Mouse (Mus musculus): ENCODE results near the gene Serpina3m. TPM values are rescaled to one million over a fixed set of nuclear protein-coding genes. Genes with fewer than 3 reads are reported as not detected.

Gene Serpina3m
- polyA plus RNA-seq, 1 experiment, result not detected

DNA sequence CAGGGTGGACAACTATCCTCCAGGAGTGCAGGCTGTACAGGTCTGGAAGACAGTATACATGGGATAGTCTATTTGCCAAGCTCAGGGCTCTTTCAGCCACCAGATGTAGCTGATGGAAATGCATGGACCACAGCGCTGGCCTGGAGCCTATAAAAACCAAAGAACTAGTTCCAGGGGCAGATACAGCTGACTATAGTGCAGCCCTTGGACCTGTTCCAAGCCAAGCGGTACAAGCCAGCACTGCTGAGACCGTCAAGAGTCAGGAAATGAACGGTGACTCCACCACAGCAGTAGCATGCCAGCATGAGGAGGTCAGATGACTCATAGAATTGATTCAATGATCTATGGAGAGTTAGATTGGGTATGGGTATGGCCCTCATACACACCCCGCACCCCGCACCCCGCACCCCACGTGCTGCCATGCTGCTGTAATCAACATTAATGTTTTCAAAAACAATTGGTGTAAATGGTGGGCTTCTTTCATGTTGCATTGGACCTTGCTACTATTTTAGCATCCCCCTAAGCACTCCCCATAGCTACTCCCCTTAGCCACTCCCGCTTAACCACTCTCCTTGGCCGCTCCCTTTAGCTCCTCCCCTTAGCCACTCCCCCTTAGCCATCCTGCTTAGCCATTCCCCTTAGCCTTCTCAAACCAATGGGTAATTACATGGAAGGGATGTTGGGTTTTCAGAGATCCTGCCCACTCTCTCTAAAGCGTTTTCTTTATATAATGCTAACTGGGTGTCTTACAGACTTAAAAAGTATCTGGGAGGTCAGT is 84.5 kb downstream of the Serpina3m start:
- peaks cover 9% of the 10 kb centered on the region; the same call in 1 of the 2 replicates for H3K4me1 ChIP-seq (ENCODE audit: control insufficient read depth, insufficient read depth, low read length)
- no peak overlapping the region for H3K4me3 ChIP-seq (ENCODE audit: insufficient read depth, low read length)
- H3K27ac ChIP-seq (ENCODE audit: insufficient read depth, low read length), result peak overlapping the region; percentile 65
- TF ChIP-seq POLR2A (IDR thresholded peaks at IDR 0.05; ENCODE audit: low read depth, low read length) (no peak), CTCF (IDR thresholded peaks at IDR 0.05; ENCODE audit: borderline replicate concordance, insufficient read depth, low read length) (no peak)

DNA sequence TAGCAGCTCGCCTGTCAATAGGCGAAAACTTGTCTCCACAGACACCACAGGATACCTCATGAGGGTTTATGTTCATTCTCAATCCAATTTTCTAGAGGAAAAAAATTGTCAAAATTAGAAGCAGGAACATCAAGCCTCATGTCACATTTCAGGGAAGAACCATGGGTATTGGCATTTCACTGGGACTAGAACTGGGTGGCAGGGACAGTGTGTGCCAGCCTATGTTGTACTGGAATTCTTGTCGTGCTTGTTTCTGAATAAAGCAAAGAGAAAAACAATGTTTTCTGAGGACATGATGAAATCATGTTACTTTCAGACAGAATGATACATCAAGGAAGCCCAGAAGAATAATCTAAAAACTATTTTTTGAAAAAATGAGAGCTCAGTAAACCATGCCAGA is 87.3 kb downstream of the Serpina3m start:
- Histone ChIP-seq H3K4me3 (ENCODE audit: insufficient read depth, low read length) (no peak overlapping the region), H3K4me1 (ENCODE audit: control insufficient read depth, insufficient read depth, low read length) (peaks cover 6% of the 10 kb centered on the region; the same call in 1 of the 2 replicates), H3K27ac (ENCODE audit: insufficient read depth, low read length) (no peak overlapping the region; the same call in 1 of the 2 replicates)
- no peak for TF ChIP-seq CTCF (IDR thresholded peaks at IDR 0.05; ENCODE audit: borderline replicate concordance, insufficient read depth, low read length)
- no peak for TF ChIP-seq POLR2A (IDR thresholded peaks at IDR 0.05; ENCODE audit: low read depth, low read length)

DNA sequence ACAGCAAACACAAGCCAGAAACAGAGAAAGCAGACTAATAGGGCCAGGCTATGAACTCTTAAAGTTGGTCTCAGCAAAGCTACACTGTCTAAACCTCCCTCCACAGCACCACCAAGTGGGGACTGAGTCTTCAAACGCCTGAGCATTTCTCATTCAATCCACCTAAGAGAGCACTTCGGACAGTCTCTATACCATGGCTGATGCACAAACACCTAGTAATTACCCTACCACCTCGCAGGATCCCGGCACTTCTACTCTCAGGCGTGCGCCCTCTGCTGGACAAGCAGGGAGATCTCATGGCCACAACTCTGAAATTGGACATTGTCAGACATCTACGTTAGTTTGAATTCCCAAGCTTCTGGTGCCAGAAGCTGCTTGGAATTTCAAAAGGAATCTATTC is 88.6 kb downstream of the Serpina3m start:
- H3K4me3 ChIP-seq (ENCODE audit: insufficient read depth, low read length), result no peak overlapping the region
- TF ChIP-seq CTCF (IDR thresholded peaks at IDR 0.05; ENCODE audit: borderline replicate concordance, insufficient read depth, low read length) (peak; percentile 54; the same call in 1 of the 2 replicates), POLR2A (IDR thresholded peaks at IDR 0.05; ENCODE audit: low read depth, low read length) (no peak)
- no peak overlapping the region for H3K27ac ChIP-seq (ENCODE audit: insufficient read depth, low read length)
- peaks cover 10% of the 10 kb centered on the region for H3K4me1 ChIP-seq (ENCODE audit: control insufficient read depth, insufficient read depth, low read length)

DNA sequence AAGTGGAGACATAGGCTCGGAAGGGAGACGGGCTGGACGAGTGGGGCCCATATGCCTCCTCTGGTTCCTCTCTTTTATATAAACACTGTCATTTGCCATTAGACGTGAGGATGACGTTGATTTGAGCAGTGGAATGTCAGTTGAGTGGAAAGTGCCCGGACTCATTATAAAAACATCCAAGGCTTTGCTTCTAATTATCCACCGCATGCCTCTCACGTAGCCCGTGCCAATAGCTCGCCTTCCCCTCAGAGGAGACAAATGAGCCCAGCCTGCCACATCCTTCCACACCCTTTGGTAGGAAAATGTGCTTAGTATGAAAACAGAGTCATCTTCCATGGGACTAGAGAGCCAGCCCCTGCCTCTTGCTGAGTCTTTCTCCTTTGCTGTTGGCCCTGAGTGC is 93.1 kb downstream of the Serpina3m start:
- Histone ChIP-seq H3K4me1 (ENCODE audit: control insufficient read depth, insufficient read depth, low read length) (peaks cover 7% of the 10 kb centered on the region), H3K4me3 (ENCODE audit: insufficient read depth, low read length) (no peak overlapping the region), H3K27ac (ENCODE audit: insufficient read depth, low read length) (no peak overlapping the region; the same call in 1 of the 2 replicates)
- no peak for TF ChIP-seq CTCF (IDR thresholded peaks at IDR 0.05; ENCODE audit: borderline replicate concordance, insufficient read depth, low read length)
- no peak for TF ChIP-seq POLR2A (IDR thresholded peaks at IDR 0.05; ENCODE audit: low read depth, low read length)

DNA sequence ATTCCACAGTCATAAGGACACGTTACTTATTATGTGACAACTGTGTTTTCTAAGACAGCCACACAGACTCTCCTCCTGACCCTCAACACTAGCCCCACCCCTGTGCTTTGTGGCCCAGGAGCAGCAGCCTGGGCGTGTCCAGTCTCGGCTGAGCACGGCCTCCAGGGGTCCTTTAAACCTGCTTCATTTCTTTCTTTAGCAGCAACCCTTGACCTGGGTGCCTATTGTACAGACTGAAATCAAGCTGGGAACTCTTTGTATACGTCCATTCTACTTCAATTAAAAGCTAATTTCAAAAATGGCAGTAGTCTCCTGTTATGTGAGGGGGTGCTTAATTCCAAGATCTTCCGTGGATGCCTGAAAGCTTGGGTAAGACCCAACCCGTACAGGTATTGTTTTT is 94.9 kb downstream of the Serpina3m start:
- no peak overlapping the region for H3K27ac ChIP-seq (ENCODE audit: insufficient read depth, low read length)
- no peak overlapping the region for H3K4me3 ChIP-seq (ENCODE audit: insufficient read depth, low read length)
- peaks cover 7% of the 10 kb centered on the region for H3K4me1 ChIP-seq (ENCODE audit: control insufficient read depth, insufficient read depth, low read length)
- TF ChIP-seq POLR2A (IDR thresholded peaks at IDR 0.05; ENCODE audit: low read depth, low read length) (no peak), CTCF (IDR thresholded peaks at IDR 0.05; ENCODE audit: borderline replicate concordance, insufficient read depth, low read length) (no peak)

DNA sequence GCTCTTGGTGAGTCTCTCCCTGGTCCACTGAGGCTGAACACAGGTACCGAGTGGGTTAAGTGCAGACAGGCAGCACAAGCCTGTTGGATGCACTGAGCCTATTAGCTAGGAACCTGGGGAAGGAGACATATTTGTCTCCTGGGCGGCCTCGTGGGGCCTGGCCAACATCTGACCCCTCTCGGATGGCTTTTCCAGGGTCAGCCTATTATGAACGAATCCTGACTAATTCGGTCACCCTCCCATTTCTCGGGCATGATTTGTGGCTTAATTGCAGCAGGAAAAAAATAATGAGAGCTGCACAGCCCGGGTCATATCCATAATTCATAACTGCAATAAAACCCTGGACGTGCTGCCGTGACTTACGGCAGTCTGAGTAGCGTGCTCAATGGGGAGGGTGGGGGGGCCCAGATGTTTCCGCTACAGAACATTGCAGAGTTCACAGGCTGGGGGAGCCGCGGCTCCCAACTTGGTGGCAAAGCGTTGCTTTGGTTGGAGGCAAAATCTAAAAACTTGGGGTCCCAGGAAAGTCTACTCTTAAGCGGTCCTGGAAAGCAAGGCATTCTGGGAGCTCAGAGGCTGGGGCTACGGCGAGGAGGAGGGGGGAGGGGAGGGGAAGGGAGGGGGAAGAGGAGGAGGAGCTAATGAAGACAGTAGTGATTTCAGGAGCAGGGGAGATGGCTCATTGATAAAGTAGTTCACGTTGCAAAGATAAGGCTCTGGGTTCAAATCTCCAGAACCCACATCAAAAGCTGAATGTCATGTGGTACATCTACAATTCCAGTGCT is 95.9 kb downstream of the Serpina3m start:
- Histone ChIP-seq H3K27ac (ENCODE audit: insufficient read depth, low read length) (no peak overlapping the region), H3K4me1 (ENCODE audit: control insufficient read depth, insufficient read depth, low read length) (peaks cover 7% of the 10 kb centered on the region), H3K4me3 (ENCODE audit: insufficient read depth, low read length) (no peak overlapping the region)
- TF ChIP-seq POLR2A (IDR thresholded peaks at IDR 0.05; ENCODE audit: low read depth, low read length) (no peak), CTCF (IDR thresholded peaks at IDR 0.05; ENCODE audit: borderline replicate concordance, insufficient read depth, low read length) (no peak)

DNA sequence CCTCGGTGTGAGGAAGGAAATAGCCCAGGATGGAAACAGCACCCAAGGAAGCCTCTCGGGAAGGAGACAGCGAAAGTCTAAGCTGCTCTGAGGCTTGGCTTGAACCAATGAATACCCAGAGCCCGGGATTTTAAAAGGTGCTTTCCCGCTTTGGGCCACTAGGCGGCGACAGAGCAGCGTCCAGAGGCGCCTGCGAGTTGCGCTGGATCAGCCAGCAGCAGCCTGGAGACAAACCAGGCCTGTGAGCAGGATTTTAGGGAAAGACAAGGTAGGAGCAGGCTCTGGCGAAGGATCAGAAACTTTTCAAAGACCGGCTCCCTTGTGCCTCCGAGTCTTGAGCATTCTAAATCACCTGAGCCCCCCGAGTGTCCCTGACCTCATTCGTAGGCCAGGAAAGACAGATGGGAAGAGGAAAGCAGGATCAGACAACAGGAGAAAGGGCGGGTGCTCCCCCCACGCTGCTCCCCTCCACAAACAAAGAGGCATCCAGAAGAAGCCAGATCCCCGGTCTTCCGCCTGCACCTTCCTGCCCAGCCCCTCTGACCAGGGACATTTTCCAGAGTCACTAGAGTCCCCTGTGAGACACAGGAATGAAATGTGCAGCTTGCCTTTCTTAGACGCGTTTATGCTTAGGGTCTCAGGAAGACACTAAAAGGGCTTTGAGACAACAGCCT is 101.9 kb downstream of the Serpina3m start:
- H3K4me1 ChIP-seq (ENCODE audit: control insufficient read depth, insufficient read depth, low read length), result no peaks in the 10 kb centered on the region
- H3K27ac ChIP-seq (ENCODE audit: insufficient read depth, low read length), result no peak overlapping the region
- H3K4me3 ChIP-seq (ENCODE audit: insufficient read depth, low read length), result no peak overlapping the region
- TF ChIP-seq POLR2A (IDR thresholded peaks at IDR 0.05; ENCODE audit: low read depth, low read length) (no peak), CTCF (IDR thresholded peaks at IDR 0.05; ENCODE audit: borderline replicate concordance, insufficient read depth, low read length) (peak; percentile 71)

DNA sequence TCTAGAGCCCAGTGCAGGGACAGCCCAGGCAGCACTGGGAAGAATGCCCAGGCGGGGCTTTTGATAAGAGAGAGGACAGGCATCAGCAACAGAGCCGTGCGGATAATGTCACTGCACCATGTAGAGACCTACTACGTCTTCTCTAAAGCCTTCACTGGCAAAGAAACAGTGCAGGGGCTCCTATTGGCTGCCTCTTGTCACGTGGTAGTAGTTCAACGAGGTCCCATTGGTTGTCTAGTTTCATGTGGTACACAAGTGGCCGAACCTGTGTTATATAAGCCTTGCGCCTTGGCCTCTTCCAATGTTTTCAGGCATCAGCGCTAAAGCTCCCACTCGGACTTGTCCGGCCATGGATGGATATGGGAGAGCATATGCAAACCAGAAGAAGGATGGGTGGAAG is 105.4 kb downstream of the Serpina3m start:
- Histone ChIP-seq H3K4me3 (ENCODE audit: insufficient read depth, low read length) (no peak overlapping the region), H3K27ac (ENCODE audit: insufficient read depth, low read length) (no peak overlapping the region), H3K4me1 (ENCODE audit: control insufficient read depth, insufficient read depth, low read length) (no peaks in the 10 kb centered on the region)
- no peak for TF ChIP-seq POLR2A (IDR thresholded peaks at IDR 0.05; ENCODE audit: low read depth, low read length)
- no peak for TF ChIP-seq CTCF (IDR thresholded peaks at IDR 0.05; ENCODE audit: borderline replicate concordance, insufficient read depth, low read length)

Other genes with a start within 250 kb of the Serpina3m start
- gene Serpina5, start 237.4 kb upstream of the Serpina3m start, polyA plus RNA-seq (2011; ENCODE audit: insufficient read length, low read depth, missing spikeins), result not detected in 2 replicates
- gene Serpina3a, start 225.8 kb upstream of the Serpina3m start, polyA plus RNA-seq (2011; ENCODE audit: insufficient read length, low read depth, missing spikeins), result not detected in 2 replicates
- gene Serpina3b, start 210.5 kb upstream of the Serpina3m start, polyA plus RNA-seq (2011; ENCODE audit: insufficient read length, low read depth, missing spikeins), result not detected in 2 replicates
- gene Serpina3c, start 184.6 kb upstream of the Serpina3m start, polyA plus RNA-seq (2011; ENCODE audit: insufficient read length, low read depth, missing spikeins), result not detected in 2 replicates
- gene Serpina3f, start 123.9 kb upstream of the Serpina3m start, polyA plus RNA-seq (2011; ENCODE audit: insufficient read length, low read depth, missing spikeins), result 0.33 and 0.74 TPM in 2 replicates
- gene Serpina3g, start 102.2 kb upstream of the Serpina3m start, polyA plus RNA-seq (2011; ENCODE audit: insufficient read length, low read depth, missing spikeins), result 54.6 and 89.6 TPM in 2 replicates
- 1.6 TPM in 2 replicates for gene Serpina3i, start 75.4 kb upstream of the Serpina3m start, polyA plus RNA-seq (2011; ENCODE audit: insufficient read length, low read depth, missing spikeins)
- not detected in 2 replicates for gene Serpina3j, start 23.9 kb upstream of the Serpina3m start, polyA plus RNA-seq (2011; ENCODE audit: insufficient read length, low read depth, missing spikeins)
- gene Serpina3k, start within 50 bp of the Serpina3m start, polyA plus RNA-seq (2011; ENCODE audit: insufficient read length, low read depth, missing spikeins), result not detected in 2 replicates
- gene Serpina3n, start 68.2 kb downstream of the Serpina3m start, polyA plus RNA-seq (2011; ENCODE audit: insufficient read length, low read depth, missing spikeins), result 3.0 and 7.2 TPM in 2 replicates
- 1.9 and 2.2 TPM in 2 replicates for gene Gsc, start 134.8 kb downstream of the Serpina3m start, polyA plus RNA-seq (2011; ENCODE audit: insufficient read length, low read depth, missing spikeins)